14 mouse cellular contexts compared by ENCODE assay signal in the genomic region with DNA sequence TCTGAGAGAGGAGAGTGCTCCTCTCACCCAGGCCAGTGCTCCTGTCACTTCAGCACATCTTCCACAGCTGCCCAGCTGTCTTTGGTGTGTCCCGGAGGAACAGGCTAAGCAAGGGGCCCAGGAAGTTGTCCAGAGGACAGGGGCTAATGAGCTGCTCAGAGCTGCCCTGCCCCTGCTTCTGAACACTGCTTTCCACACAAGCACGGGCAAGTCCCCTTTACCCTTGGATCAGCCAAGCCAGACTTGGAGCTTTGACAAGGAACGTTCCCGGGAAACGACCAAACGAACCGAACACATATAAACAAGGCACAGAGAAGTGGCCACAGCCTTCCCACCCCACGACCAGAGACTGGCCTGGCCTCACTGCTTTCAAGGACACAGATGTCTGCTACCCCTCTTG. TPM values are rescaled to one million over a fixed set of nuclear protein-coding genes. Genes with fewer than 3 reads are reported as not detected.
DNase-seq lines count a peak whose midpoint lies in the region; ATAC-seq and TF ChIP-seq lines count a peak whose summit lies in the region.
"Had no signal": no experiment of that assay in that cellular context is flagged by ENCODE, and none has a peak within 500 bp of the region (broad histone marks: within the 10 kb centered on the region; RNA-seq: fewer than 3 reads in every experiment).

No protein-coding gene starts in this region.

- no peak overlapping the region for H3K4me3 ChIP-seq in heart, embryonic 13.5 days
- H3K4me3 ChIP-seq in heart, embryonic 12.5 days, result no peak overlapping the region
- no peak overlapping the region for H3K4me3 ChIP-seq in lung, embryonic 14.5 days (ENCODE audit: low read depth, low read length)
- no peak overlapping the region for H3K4me3 ChIP-seq in midbrain, postnatal 0 days (ENCODE audit: low read depth, low read length)
- H3K4me3 ChIP-seq: heart, embryonic 15.5 days; layer of hippocampus, adult 2 months; limb, embryonic 15.5 days had no signal

- H3K9ac ChIP-seq in heart, embryonic 13.5 days, result peak overlapping the region; percentile 47; the same call in 1 of the 2 replicates
- no peak overlapping the region for H3K9ac ChIP-seq in heart, embryonic 12.5 days
- H3K9ac ChIP-seq in lung, embryonic 14.5 days, result peak overlapping the region; percentile 23; the same call in 1 of the 2 replicates
- H3K9ac ChIP-seq in midbrain, postnatal 0 days (replicated peaks; ENCODE audit: low read length, poor library complexity, severe bottlenecking), result no peak overlapping the region
- H3K9ac ChIP-seq: heart, embryonic 15.5 days; limb, embryonic 15.5 days had no signal

- 32% methylated on average over 8 of the region's 8 CpGs for WGBS in heart, embryonic 13.5 days
- 29% methylated on average over 8 of the region's 8 CpGs for WGBS in heart, embryonic 12.5 days
- WGBS in lung, embryonic 14.5 days, result 13% methylated on average over 8 of the region's 8 CpGs
- WGBS in midbrain, postnatal 0 days, result 57% methylated on average over 8 of the region's 8 CpGs

- no peaks in the 10 kb centered on the region; the same call in none of the 2 replicates for H3K27me3 ChIP-seq in heart, embryonic 13.5 days (replicated peaks)
- peaks cover 11% of the 10 kb centered on the region for H3K27me3 ChIP-seq in heart, embryonic 12.5 days (replicated peaks)
- H3K27me3 ChIP-seq in lung, embryonic 14.5 days (ENCODE audit: insufficient read depth, low read length), result no peaks in the 10 kb centered on the region
- H3K27me3 ChIP-seq in midbrain, postnatal 0 days (ENCODE audit: insufficient read depth, low read length), result 0 out of 2 replicates have a peak, but pooled peaks cover 2% of the 10 kb centered on the region
- H3K27me3 ChIP-seq: heart, embryonic 15.5 days; limb, embryonic 15.5 days had no signal

- no peak for ATAC-seq in heart, embryonic 13.5 days (ENCODE audit: extremely low read depth, insufficient number of reproducible peaks, low FRiP score, low TSS enrichment)
- no peak for ATAC-seq in heart, embryonic 12.5 days (ENCODE audit: insufficient number of reproducible peaks, low FRiP score)
- peak; percentile 47; the same call in 1 of the 2 replicates for ATAC-seq in lung, embryonic 14.5 days (ENCODE audit: insufficient read depth)
- no peak for ATAC-seq in midbrain, postnatal 0 days (ENCODE audit: low FRiP score)
- ATAC-seq in frontal cortex, adult (ENCODE audit: low TSS enrichment), result no peak
- ATAC-seq: forebrain, embryonic 16.5 days; midbrain, embryonic 16.5 days had no signal

- no peaks in the 10 kb centered on the region for H3K36me3 ChIP-seq in heart, embryonic 13.5 days
- no peaks in the 10 kb centered on the region for H3K36me3 ChIP-seq in heart, embryonic 12.5 days
- H3K36me3 ChIP-seq in lung, embryonic 14.5 days (ENCODE audit: insufficient read depth), result no peaks in the 10 kb centered on the region
- no peaks in the 10 kb centered on the region for H3K36me3 ChIP-seq in midbrain, postnatal 0 days (ENCODE audit: insufficient read depth, low read length)
- H3K36me3 ChIP-seq: heart, embryonic 15.5 days; limb, embryonic 15.5 days had no signal

- H3K4me1 ChIP-seq in heart, embryonic 13.5 days, result peaks cover 26% of the 10 kb centered on the region
- H3K4me1 ChIP-seq in heart, embryonic 12.5 days (replicated peaks), result peaks cover 25% of the 10 kb centered on the region
- H3K4me1 ChIP-seq in lung, embryonic 14.5 days (ENCODE audit: insufficient read depth), result peaks cover 4% of the 10 kb centered on the region; the same call in 1 of the 2 replicates
- H3K4me1 ChIP-seq in midbrain, postnatal 0 days (ENCODE audit: insufficient read depth, low read length), result no peaks in the 10 kb centered on the region

- DNase-seq in urinary bladder, postnatal 14 days (ENCODE audit: low spot score), result peak; percentile 72
- no peak for DNase-seq in urinary bladder, postnatal 4 days (ENCODE audit: low spot score in 2 of 2)
- peak; percentile 65 for DNase-seq in lung, embryonic 14.5 days
- no peak for DNase-seq in right cerebral cortex, postnatal 10 days (ENCODE audit: low spot score in 2 of 2)
- no peak for DNase-seq in midbrain, postnatal 0 days (ENCODE audit: low spot score)
- DNase-seq: embryo, embryonic 11 days had no signal

- H3K9me3 ChIP-seq in heart, embryonic 13.5 days, result no peaks in the 10 kb centered on the region
- H3K9me3 ChIP-seq in heart, embryonic 12.5 days (replicated peaks), result no peaks in the 10 kb centered on the region
- H3K9me3 ChIP-seq in lung, embryonic 14.5 days (ENCODE audit: low read depth, low read length), result no peaks in the 10 kb centered on the region
- no peaks in the 10 kb centered on the region for H3K9me3 ChIP-seq in midbrain, postnatal 0 days (ENCODE audit: low read length)
- H3K9me3 ChIP-seq: heart, embryonic 15.5 days; limb, embryonic 15.5 days had no signal

- no peak for TF ChIP-seq CTCF in lung, embryonic 14.5 days (IDR thresholded peaks at IDR 0.05; ENCODE audit: low read depth)
- no peak for TF ChIP-seq CTCF in midbrain, postnatal 0 days (IDR thresholded peaks at IDR 0.05)

- no peak overlapping the region for H3K4me2 ChIP-seq in heart, embryonic 13.5 days
- H3K4me2 ChIP-seq in heart, embryonic 12.5 days, result no peak overlapping the region
- H3K4me2 ChIP-seq in lung, embryonic 14.5 days, result no peak overlapping the region
- no peak overlapping the region for H3K4me2 ChIP-seq in midbrain, postnatal 0 days (ENCODE audit: low read depth, low read length, poor library complexity, severe bottlenecking)
- H3K4me2 ChIP-seq: heart, embryonic 15.5 days; limb, embryonic 15.5 days had no signal

- H3K27ac ChIP-seq in heart, embryonic 13.5 days (replicated peaks), result no peak overlapping the region
- no peak overlapping the region for H3K27ac ChIP-seq in heart, embryonic 12.5 days (ENCODE audit: poor library complexity, severe bottlenecking)
- H3K27ac ChIP-seq in lung, embryonic 14.5 days (ENCODE audit: low read depth), result peak overlapping the region; percentile 20; the same call in 1 of the 2 replicates
- H3K27ac ChIP-seq in midbrain, postnatal 0 days (ENCODE audit: low read depth, low read length), result no peak overlapping the region
- H3K27ac ChIP-seq: heart, embryonic 15.5 days; layer of hippocampus, adult 2 months; limb, embryonic 15.5 days had no signal

RNA-seq across cellular contexts. Expression of a gene that starts 5.1 kb away (rescaled TPM):
- 39.0 and 43.8 TPM in 2 replicates for polyA plus RNA-seq in heart, embryonic 13.5 days (2015; fragmentation: Nextera tagmentation; extraction: Ambion mirVana)
- 37.2 and 37.9 TPM in 2 replicates for polyA plus RNA-seq in heart, embryonic 12.5 days (2016; fragmentation: Nextera tagmentation; extraction: Ambion mirVana)
- polyA plus RNA-seq in lung, embryonic 14.5 days (2014; fragmentation: Nextera tagmentation; extraction: Ambion mirVana), result 82.5 and 83.3 TPM in 2 replicates
- total RNA-seq in midbrain, postnatal 0 days (2014; rRNA removed), result 9.2 and 15.9 TPM in 2 replicates
- polyA plus RNA-seq in midbrain, postnatal 0 days (2015; fragmentation: Nextera tagmentation; extraction: Ambion mirVana), result 10.4 and 12.9 TPM in 2 replicates

RNA-seq across cellular contexts. Expression of a gene that starts 23.6 kb away (rescaled TPM):
- polyA plus RNA-seq in heart, embryonic 13.5 days (2015; fragmentation: Nextera tagmentation; extraction: Ambion mirVana), result 0.63 and 0.69 TPM in 2 replicates
- polyA plus RNA-seq in heart, embryonic 12.5 days (2016; fragmentation: Nextera tagmentation; extraction: Ambion mirVana), result 0.70 and 0.80 TPM in 2 replicates
- 1.8 and 2.2 TPM in 2 replicates for polyA plus RNA-seq in lung, embryonic 14.5 days (2014; fragmentation: Nextera tagmentation; extraction: Ambion mirVana)
- 1.5 and 1.8 TPM in 2 replicates for total RNA-seq in midbrain, postnatal 0 days (2014; rRNA removed)
- 1.8 TPM in 2 replicates for polyA plus RNA-seq in midbrain, postnatal 0 days (2015; fragmentation: Nextera tagmentation; extraction: Ambion mirVana)

RNA-seq across cellular contexts. Expression of a gene that starts 30.4 kb away (rescaled TPM):
- polyA plus RNA-seq in heart, embryonic 13.5 days (2015; fragmentation: Nextera tagmentation; extraction: Ambion mirVana), result 42.9 and 43.5 TPM in 2 replicates
- 40.9 and 41.2 TPM in 2 replicates for polyA plus RNA-seq in heart, embryonic 12.5 days (2016; fragmentation: Nextera tagmentation; extraction: Ambion mirVana)
- polyA plus RNA-seq in lung, embryonic 14.5 days (2014; fragmentation: Nextera tagmentation; extraction: Ambion mirVana), result 73.7 and 81.7 TPM in 2 replicates
- 24.4 TPM in 2 replicates for total RNA-seq in midbrain, postnatal 0 days (2014; rRNA removed)
- 14.5 and 15.7 TPM in 2 replicates for polyA plus RNA-seq in midbrain, postnatal 0 days (2015; fragmentation: Nextera tagmentation; extraction: Ambion mirVana)

RNA-seq across cellular contexts. Expression of a gene that starts 36.5 kb away (rescaled TPM):
- polyA plus RNA-seq in heart, embryonic 13.5 days (2015; fragmentation: Nextera tagmentation; extraction: Ambion mirVana), result 0.10 and 0.11 TPM in 2 replicates
- polyA plus RNA-seq in heart, embryonic 12.5 days (2016; fragmentation: Nextera tagmentation; extraction: Ambion mirVana), result not detected in 2 replicates
- polyA plus RNA-seq in lung, embryonic 14.5 days (2014; fragmentation: Nextera tagmentation; extraction: Ambion mirVana), result 0.22 and 0.51 TPM in 2 replicates
- total RNA-seq in midbrain, postnatal 0 days (2014; rRNA removed), result 0.22 and 0.24 TPM in 2 replicates
- 0.35 and 0.54 TPM in 2 replicates for polyA plus RNA-seq in midbrain, postnatal 0 days (2015; fragmentation: Nextera tagmentation; extraction: Ambion mirVana)
- polyA plus RNA-seq: forebrain, embryonic 16.5 days had no signal

RNA-seq across cellular contexts. Expression of a gene that starts 58.2 kb away (rescaled TPM):
- 0.16 TPM in 1 of 2 replicates, not detected in the other for polyA plus RNA-seq in heart, embryonic 13.5 days (2015; fragmentation: Nextera tagmentation; extraction: Ambion mirVana)
- polyA plus RNA-seq in heart, embryonic 12.5 days (2016; fragmentation: Nextera tagmentation; extraction: Ambion mirVana), result not detected in 2 replicates
- 0.24 and 0.32 TPM in 2 replicates for polyA plus RNA-seq in lung, embryonic 14.5 days (2014; fragmentation: Nextera tagmentation; extraction: Ambion mirVana)
- not detected in 2 replicates for total RNA-seq in midbrain, postnatal 0 days (2014; rRNA removed)
- polyA plus RNA-seq in midbrain, postnatal 0 days (2015; fragmentation: Nextera tagmentation; extraction: Ambion mirVana), result not detected in 2 replicates
- total RNA-seq: layer of hippocampus, adult 2 months had no signal
- polyA plus RNA-seq: forebrain, embryonic 16.5 days; limb, embryonic 15.5 days; midbrain, embryonic 16.5 days had no signal

Comparison
In these comparisons a context has a peak if more than half of its experiments do, and no peak if none do; other contexts are left out.
1. H3K9ac ChIP-seq: peak in heart, embryonic 13.5 days (single experiment) and lung, embryonic 14.5 days (single experiment); none in heart, embryonic 12.5 days (single experiment) and midbrain, postnatal 0 days (single experiment).
2. DNase-seq: peak in urinary bladder, postnatal 14 days (single experiment) and lung, embryonic 14.5 days (single experiment); none in urinary bladder, postnatal 4 days (0 of 2), right cerebral cortex, postnatal 10 days (0 of 2) and midbrain, postnatal 0 days (single experiment).